Mouse (Mus musculus) thymus, adult 2 months (tissue): ENCODE results near the gene Cand1.

ENCODE experiments used
- CTCF ChIP-seq: fragments of 200-500 bp; IDR thresholded peaks from 2 replicates; pipeline ENCODE4 v1.5.1; 2012; ENCODE audit warnings: mild to moderate bottlenecking, control low read depth, low read length, moderate library complexity, borderline replicate concordance; ENCODE audit not compliant: control insufficient read depth, poor library complexity, insufficient read depth; ENCODE audit errors: extremely low read depth
- POLR2A ChIP-seq: fragments of 200-500 bp; IDR thresholded peaks from 2 replicates; pipeline ENCODE4 v1.6.1; 2012; ENCODE audit warnings: mild to moderate bottlenecking, low read length, control low read depth, moderate library complexity; ENCODE audit not compliant: control insufficient read depth, poor library complexity, insufficient read depth; ENCODE audit errors: extremely low read depth

- TF ChIP-seq CTCF (no peak), POLR2A (no peak)
Measured at GRCm38 (mm10) chr10:119221631-119222030, 18.2 kb downstream of the Cand1 start.
